Mouse (Mus musculus): ENCODE results near the gene Mylk. TPM values are rescaled to one million over a fixed set of nuclear protein-coding genes. Genes with fewer than 3 reads are reported as not detected.

Gene Mylk
- polyA plus RNA-seq, 1 experiment from 2014 or later: 18.1 TPM

- Histone ChIP-seq H3K9me3 (ENCODE audit: control insufficient read depth, low read length) (no peaks in the 10 kb centered on the region), H3K9ac (ENCODE audit: low read depth, low read length) (no peak overlapping the region), H3K4me2 (ENCODE audit: low read depth, low read length) (no peak overlapping the region), H3K36me3 (ENCODE audit: control insufficient read depth, insufficient read depth, low read length) (no peaks in the 10 kb centered on the region), H3K4me3 (ENCODE audit: low read depth, low read length) (no peak overlapping the region), H3K27me3 (replicated peaks; ENCODE audit: control insufficient read depth, insufficient read depth, low read length) (no peaks in the 10 kb centered on the region), H3K4me1 (ENCODE audit: control insufficient read depth, insufficient read depth, low read length) (no peaks in the 10 kb centered on the region), H3K27ac (replicated peaks; ENCODE audit: low read depth, low read length) (no peak overlapping the region)
- ATAC-seq (ENCODE audit: low read depth) (no peak), DNase-seq (ENCODE audit: low spot score) (no peak)
These were observed 263.4 kb downstream of the Mylk start for GRCm38 (mm10) chr16:35008447-35008846.

GRCm38 (mm10) chr16:35013501-35013900 lies 268.5 kb downstream of the Mylk start:
- Histone ChIP-seq H3K4me3 (ENCODE audit: low read depth, low read length) (no peak overlapping the region), H3K27ac (replicated peaks; ENCODE audit: low read depth, low read length) (no peak overlapping the region), H3K4me1 (ENCODE audit: control insufficient read depth, insufficient read depth, low read length) (no peaks in the 10 kb centered on the region), H3K9ac (ENCODE audit: low read depth, low read length) (no peak overlapping the region), H3K27me3 (replicated peaks; ENCODE audit: control insufficient read depth, insufficient read depth, low read length) (no peaks in the 10 kb centered on the region), H3K9me3 (ENCODE audit: control insufficient read depth, low read length) (no peaks in the 10 kb centered on the region), H3K4me2 (ENCODE audit: low read depth, low read length) (no peak overlapping the region), H3K36me3 (ENCODE audit: control insufficient read depth, insufficient read depth, low read length) (no peaks in the 10 kb centered on the region)
- no peak for ATAC-seq (ENCODE audit: low read depth)
- no peak for DNase-seq (ENCODE audit: low spot score)
- 84% methylated on average over 2 of the region's 2 CpGs for WGBS

GRCm38 (mm10) chr16:35016491-35016890 lies 271.5 kb downstream of the Mylk start:
- DNase-seq (ENCODE audit: low spot score) (no peak), ATAC-seq (ENCODE audit: low read depth) (no peak)
- peaks cover under 1% of the 10 kb centered on the region; the same call in 1 of the 2 replicates for H3K9me3 ChIP-seq (ENCODE audit: control insufficient read depth, low read length)
- no peak overlapping the region for H3K27ac ChIP-seq (replicated peaks; ENCODE audit: low read depth, low read length)
- no peak overlapping the region for H3K9ac ChIP-seq (ENCODE audit: low read depth, low read length)
- no peaks in the 10 kb centered on the region for H3K36me3 ChIP-seq (ENCODE audit: control insufficient read depth, insufficient read depth, low read length)
- peaks cover 19% of the 10 kb centered on the region for H3K27me3 ChIP-seq (replicated peaks; ENCODE audit: control insufficient read depth, insufficient read depth, low read length)
- no peaks in the 10 kb centered on the region for H3K4me1 ChIP-seq (ENCODE audit: control insufficient read depth, insufficient read depth, low read length)
- 67% methylated on average over 3 of the region's 3 CpGs for WGBS
- H3K4me2 ChIP-seq (ENCODE audit: low read depth, low read length): no peak overlapping the region
- H3K4me3 ChIP-seq (ENCODE audit: low read depth, low read length): no peak overlapping the region

- ATAC-seq (ENCODE audit: low read depth): no peak
- H3K27me3 ChIP-seq (replicated peaks; ENCODE audit: control insufficient read depth, insufficient read depth, low read length): peaks cover 19% of the 10 kb centered on the region
- H3K9me3 ChIP-seq (ENCODE audit: control insufficient read depth, low read length): peaks cover 4% of the 10 kb centered on the region; the same call in 1 of the 2 replicates
- no peaks in the 10 kb centered on the region for H3K36me3 ChIP-seq (ENCODE audit: control insufficient read depth, insufficient read depth, low read length)
- H3K27ac ChIP-seq (replicated peaks; ENCODE audit: low read depth, low read length): no peak overlapping the region
- H3K4me2 ChIP-seq (ENCODE audit: low read depth, low read length): no peak overlapping the region
- no peak overlapping the region for H3K9ac ChIP-seq (ENCODE audit: low read depth, low read length)
- H3K4me3 ChIP-seq (ENCODE audit: low read depth, low read length): no peak overlapping the region
- no peaks in the 10 kb centered on the region for H3K4me1 ChIP-seq (ENCODE audit: control insufficient read depth, insufficient read depth, low read length)
- WGBS: 91% methylated on average over 1 of the region's 1 CpGs
- no peak for DNase-seq (ENCODE audit: low spot score)
These were observed 273.5 kb downstream of the Mylk start for GRCm38 (mm10) chr16:35018470-35018974.

GRCm38 (mm10) chr16:35021903-35022241 lies 276.9 kb downstream of the Mylk start:
- H3K27ac ChIP-seq (replicated peaks; ENCODE audit: low read depth, low read length): no peak overlapping the region
- H3K4me1 ChIP-seq (ENCODE audit: control insufficient read depth, insufficient read depth, low read length): no peaks in the 10 kb centered on the region
- peaks cover 4% of the 10 kb centered on the region; the same call in 1 of the 2 replicates for H3K9me3 ChIP-seq (ENCODE audit: control insufficient read depth, low read length)
- H3K4me2 ChIP-seq (ENCODE audit: low read depth, low read length): peak overlapping the region; percentile 52
- WGBS: 52% methylated on average over 5 of the region's 5 CpGs
- DNase-seq (ENCODE audit: low spot score) (no peak), ATAC-seq (ENCODE audit: low read depth) (no peak)
- H3K27me3 ChIP-seq (replicated peaks; ENCODE audit: control insufficient read depth, insufficient read depth, low read length): peaks cover 19% of the 10 kb centered on the region
- H3K9ac ChIP-seq (ENCODE audit: low read depth, low read length): no peak overlapping the region
- peaks cover 4% of the 10 kb centered on the region; the same call in 1 of the 2 replicates for H3K36me3 ChIP-seq (ENCODE audit: control insufficient read depth, insufficient read depth, low read length)
- H3K4me3 ChIP-seq (ENCODE audit: low read depth, low read length): peak overlapping the region; percentile 91

GRCm38 (mm10) chr16:35022242-35023137 lies 277.5 kb downstream of the Mylk start, which contains the start of gene Hacd2:
Gene Hacd2 (plus strand): TSS chr16:35022428.
- peaks cover 19% of the 10 kb centered on the region for H3K27me3 ChIP-seq (replicated peaks; ENCODE audit: control insufficient read depth, insufficient read depth, low read length)
- ATAC-seq (ENCODE audit: low read depth) (peak; percentile 99), DNase-seq (ENCODE audit: low spot score) (peak; percentile 97)
- peak within 1 kb of the TSS; percentile 68 for H3K27ac ChIP-seq (replicated peaks; ENCODE audit: low read depth, low read length)
- peak within 1 kb of the TSS; percentile 91 for H3K4me3 ChIP-seq (ENCODE audit: low read depth, low read length)
- peaks cover 4% of the 10 kb centered on the region; the same call in 1 of the 2 replicates for H3K9me3 ChIP-seq (ENCODE audit: control insufficient read depth, low read length)
- H3K36me3 ChIP-seq (ENCODE audit: control insufficient read depth, insufficient read depth, low read length): peaks cover 4% of the 10 kb centered on the region; the same call in 1 of the 2 replicates
- H3K4me1 ChIP-seq (ENCODE audit: control insufficient read depth, insufficient read depth, low read length): no peaks in the 10 kb centered on the region
- under 1% methylated on average over 52 of the region's 97 CpGs for WGBS
- H3K4me2 ChIP-seq (ENCODE audit: low read depth, low read length): peak within 1 kb of the TSS; percentile 52
- peak within 1 kb of the TSS; percentile 79 for H3K9ac ChIP-seq (ENCODE audit: low read depth, low read length)

GRCm38 (mm10) chr16:35023138-35023735 lies 278.2 kb downstream of the Mylk start:
- H3K9ac ChIP-seq (ENCODE audit: low read depth, low read length): peak overlapping the region; percentile 79
- H3K4me1 ChIP-seq (ENCODE audit: control insufficient read depth, insufficient read depth, low read length): no peaks in the 10 kb centered on the region
- peak overlapping the region; percentile 52 for H3K4me2 ChIP-seq (ENCODE audit: low read depth, low read length)
- DNase-seq (ENCODE audit: low spot score) (no peak), ATAC-seq (ENCODE audit: low read depth) (no peak)
- H3K36me3 ChIP-seq (ENCODE audit: control insufficient read depth, insufficient read depth, low read length): peaks cover 4% of the 10 kb centered on the region; the same call in 1 of the 2 replicates
- H3K4me3 ChIP-seq (ENCODE audit: low read depth, low read length): peak overlapping the region; percentile 91
- peaks cover 4% of the 10 kb centered on the region; the same call in 1 of the 2 replicates for H3K9me3 ChIP-seq (ENCODE audit: control insufficient read depth, low read length)
- H3K27me3 ChIP-seq (replicated peaks; ENCODE audit: control insufficient read depth, insufficient read depth, low read length): peaks cover 19% of the 10 kb centered on the region
- 7% methylated on average over 8 of the region's 8 CpGs for WGBS
- 0 out of 2 replicates have a peak overlapping the region, but pooled peaks have one; percentile 68 for H3K27ac ChIP-seq (replicated peaks; ENCODE audit: low read depth, low read length)

GRCm38 (mm10) chr16:35024300-35024699 lies 279.3 kb downstream of the Mylk start:
- DNase-seq (ENCODE audit: low spot score): no peak
- Histone ChIP-seq H3K27ac (replicated peaks; ENCODE audit: low read depth, low read length) (no peak overlapping the region), H3K9me3 (ENCODE audit: control insufficient read depth, low read length) (peaks cover 4% of the 10 kb centered on the region; the same call in 1 of the 2 replicates), H3K4me1 (ENCODE audit: control insufficient read depth, insufficient read depth, low read length) (no peaks in the 10 kb centered on the region), H3K9ac (ENCODE audit: low read depth, low read length) (no peak overlapping the region), H3K4me2 (ENCODE audit: low read depth, low read length) (no peak overlapping the region), H3K36me3 (ENCODE audit: control insufficient read depth, insufficient read depth, low read length) (peaks cover 13% of the 10 kb centered on the region; the same call in 1 of the 2 replicates), H3K4me3 (ENCODE audit: low read depth, low read length) (no peak overlapping the region), H3K27me3 (replicated peaks; ENCODE audit: control insufficient read depth, insufficient read depth, low read length) (peaks cover 19% of the 10 kb centered on the region)
- 88% methylated on average over 5 of the region's 5 CpGs for WGBS
- no peak for ATAC-seq (ENCODE audit: low read depth)

Data from embryonic facial prominence, embryonic 14.5 days (tissue).